Mouse (Mus musculus) kidney, adult 2 months (tissue): ENCODE measurements around the gene Ampd2. TPM values are rescaled to one million over a fixed set of nuclear protein-coding genes. Genes with fewer than 3 reads are reported as not detected.

Source experiments
- DNase-seq: peaks from one replicate; pipeline ENCODE4 v3.0.0; 2021
- H3K27ac ChIP-seq: fragments of 200-500 bp; 2 replicates; pipeline ENCODE4 v1.5.1; 2012; ENCODE audit warnings: low read depth, low read length, control low read depth, inconsistent platforms; ENCODE audit not compliant: insufficient read depth
- H3K27me3 ChIP-seq: fragments of 200-500 bp; replicated peaks from 2 replicates; pipeline ENCODE4 v1.6.1; 2012; ENCODE audit warnings: mild to moderate bottlenecking, moderate library complexity, low read length, inconsistent platforms; ENCODE audit not compliant: control insufficient read depth, insufficient read depth
- H3K36me3 ChIP-seq: fragments of 200-500 bp; 2 replicates; pipeline ENCODE4 v1.6.1; 2012; ENCODE audit warnings: mild to moderate bottlenecking, moderate library complexity, low read length, inconsistent platforms; ENCODE audit not compliant: control insufficient read depth, insufficient read depth
- H3K4me1 ChIP-seq: fragments of 200-500 bp; 2 replicates; pipeline ENCODE4 v1.6.1; 2011; ENCODE audit warnings: low read length; ENCODE audit not compliant: control insufficient read depth, insufficient read depth
- H3K4me3 ChIP-seq: fragments of 200-500 bp; 2 replicates; pipeline ENCODE4 v1.5.1; 2011; ENCODE audit warnings: mild to moderate bottlenecking, low read depth, low read length, control low read depth; ENCODE audit not compliant: insufficient read depth
- CTCF ChIP-seq: fragments of 200-500 bp; conservative IDR thresholded peaks from 2 replicates; pipeline ENCODE4 v1.5.1; 2011; ENCODE audit warnings: low read depth, mild to moderate bottlenecking, control low read depth, low read length, moderate library complexity, mixed read lengths; ENCODE audit not compliant: insufficient read depth, insufficient read length
- POLR2A ChIP-seq: fragments of 200-500 bp; IDR thresholded peaks from one replicate; pipeline ENCODE4 v1.6.1; 2011; ENCODE audit warnings: low read depth, low read length, control low read depth
- WGBS: fragments of 180-500 bp; shearing (Covaris S2); methylation state at CpG from one replicate; pipeline ENCODE4 v1.1.7; 2018; 5-methylcytosine and 5-hydroxymethylcytosine counted together
- polyA plus RNA-seq: library from polyadenylated mRNA; depleted of rRNA; stranded (reverse); fragments of >200 nt; gene quantifications from 2 replicates; pipeline ENCODE4 v1.2.3, GENCODE M21; 2012

Ampd2 gene
- polyA plus RNA-seq, 1 experiment: 59.0 TPM

- H3K36me3 ChIP-seq: no peaks in the 10 kb centered on the region
- WGBS: 75% methylated on average over 8 of the region's 8 CpGs
- no peaks in the 10 kb centered on the region for H3K27me3 ChIP-seq
- H3K27ac ChIP-seq: no peak overlapping the region
- no peak for DNase-seq
- no peaks in the 10 kb centered on the region for H3K4me1 ChIP-seq
- no peak for TF ChIP-seq POLR2A
- TF ChIP-seq CTCF: no peak
- H3K4me3 ChIP-seq: no peak overlapping the region
Observed at GRCm38 (mm10) chr3:108097656-108098055, 11.2 kb upstream of the Ampd2 start.

GRCm38 (mm10) chr3:108096726-108097125 is 10.3 kb upstream of the Ampd2 start:
- Histone ChIP-seq H3K27me3 (no peaks in the 10 kb centered on the region), H3K4me3 (no peak overlapping the region), H3K4me1 (no peaks in the 10 kb centered on the region), H3K27ac (no peak overlapping the region), H3K36me3 (no peaks in the 10 kb centered on the region)
- no peak for TF ChIP-seq POLR2A
- TF ChIP-seq CTCF: no peak
- DNase-seq: no peak
- WGBS: 84% methylated on average over 10 of the region's 10 CpGs

GRCm38 (mm10) chr3:108096226-108096625 is 9.8 kb upstream of the Ampd2 start:
- H3K4me1 ChIP-seq: no peaks in the 10 kb centered on the region
- H3K36me3 ChIP-seq: no peaks in the 10 kb centered on the region
- no peaks in the 10 kb centered on the region for H3K27me3 ChIP-seq
- no peak overlapping the region for H3K27ac ChIP-seq
- DNase-seq: no peak
- 30% methylated on average over 8 of the region's 8 CpGs for WGBS
- no peak for TF ChIP-seq POLR2A
- TF ChIP-seq CTCF: no peak
- H3K4me3 ChIP-seq: no peak overlapping the region

- no peaks in the 10 kb centered on the region for H3K4me1 ChIP-seq
- 94% methylated on average over 12 of the region's 12 CpGs for WGBS
- no peaks in the 10 kb centered on the region for H3K36me3 ChIP-seq
- TF ChIP-seq POLR2A: no peak
- no peak for TF ChIP-seq CTCF
- no peaks in the 10 kb centered on the region for H3K27me3 ChIP-seq
- no peak for DNase-seq
- H3K27ac ChIP-seq: no peak overlapping the region
- no peak overlapping the region for H3K4me3 ChIP-seq
Observed at GRCm38 (mm10) chr3:108094976-108095760, 8.7 kb upstream of the Ampd2 start.

- TF ChIP-seq CTCF: no peak
- TF ChIP-seq POLR2A: no peak
- Histone ChIP-seq H3K4me3 (no peak overlapping the region), H3K36me3 (no peaks in the 10 kb centered on the region), H3K27ac (no peak overlapping the region), H3K4me1 (no peaks in the 10 kb centered on the region), H3K27me3 (no peaks in the 10 kb centered on the region)
- no peak for DNase-seq
- WGBS: 80% methylated on average over 1 of the region's 1 CpGs
Observed at GRCm38 (mm10) chr3:108094146-108094545, 7.7 kb upstream of the Ampd2 start.

GRCm38 (mm10) chr3:108093306-108093705 is 6.9 kb upstream of the Ampd2 start:
- 67% methylated on average over 6 of the region's 6 CpGs for WGBS
- no peaks in the 10 kb centered on the region for H3K27me3 ChIP-seq
- H3K4me1 ChIP-seq: no peaks in the 10 kb centered on the region
- no peaks in the 10 kb centered on the region for H3K36me3 ChIP-seq
- H3K27ac ChIP-seq: no peak overlapping the region
- TF ChIP-seq POLR2A (no peak), CTCF (no peak)
- DNase-seq: no peak
- no peak overlapping the region for H3K4me3 ChIP-seq

GRCm38 (mm10) chr3:108092536-108093115 is 6.2 kb upstream of the Ampd2 start, which contains the start of gene Gnat2:
Gene Gnat2 (plus strand): TSS chr3:108092789.
- WGBS: 80% methylated on average over 15 of the region's 15 CpGs

More at GRCm38 (mm10) chr3:108092536-108093115, 6.2 kb upstream of the Ampd2 start, which contains the start of gene Gnat2:
- no peaks in the 10 kb centered on the region for H3K27me3 ChIP-seq
- DNase-seq: no peak
- TF ChIP-seq CTCF (no peak), POLR2A (no peak)
- no peaks in the 10 kb centered on the region for H3K36me3 ChIP-seq
- no peaks in the 10 kb centered on the region for H3K4me1 ChIP-seq
- no peak within 1 kb of the TSS for H3K27ac ChIP-seq
- no peak within 1 kb of the TSS for H3K4me3 ChIP-seq
